Mouse (Mus musculus): ENCODE data around the gene Sost.

The Sost gene

GRCm38 (mm10) chr11:101950021-101950420 is 16.8 kb downstream of the Sost start:
- DNase-seq (ENCODE audit: low spot score in 2 of 2): no peak

- no peak for DNase-seq (ENCODE audit: low spot score in 2 of 2)
Measured at GRCm38 (mm10) chr11:101946525-101946924, 20.3 kb downstream of the Sost start.

DNA sequence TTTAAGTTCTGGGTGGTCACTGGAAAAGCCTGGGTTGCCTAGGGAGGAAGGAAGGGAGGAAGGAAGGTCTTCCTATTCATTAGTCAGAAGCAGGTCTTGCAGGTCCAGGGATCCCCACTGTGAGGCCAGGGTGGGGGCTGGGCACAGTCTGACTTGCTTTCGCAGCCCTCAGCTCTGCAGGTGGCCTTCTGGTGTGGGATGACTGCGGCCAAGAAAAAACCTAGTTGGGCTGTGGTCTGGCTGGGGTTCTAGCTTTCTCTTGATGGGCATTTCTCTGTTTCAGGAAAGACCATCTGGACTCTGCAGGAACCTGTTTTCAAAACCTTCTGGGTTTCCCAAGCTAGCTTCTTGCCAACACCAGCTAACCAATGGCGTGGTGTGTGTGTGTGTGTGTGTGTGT is 23.8 kb downstream of the Sost start:
- DNase-seq (ENCODE audit: low spot score in 2 of 2): no peak

GRCm38 (mm10) chr11:101937108-101937507 is 29.7 kb downstream of the Sost start:
- no peak for DNase-seq (ENCODE audit: low spot score in 2 of 2)

GRCm38 (mm10) chr11:101936421-101936820 is 30.4 kb downstream of the Sost start:
- no peak for DNase-seq (ENCODE audit: low spot score in 2 of 2)

- no peak for DNase-seq (ENCODE audit: low spot score in 2 of 2)
Measured at GRCm38 (mm10) chr11:101935743-101936142, 31.1 kb downstream of the Sost start.

DNA sequence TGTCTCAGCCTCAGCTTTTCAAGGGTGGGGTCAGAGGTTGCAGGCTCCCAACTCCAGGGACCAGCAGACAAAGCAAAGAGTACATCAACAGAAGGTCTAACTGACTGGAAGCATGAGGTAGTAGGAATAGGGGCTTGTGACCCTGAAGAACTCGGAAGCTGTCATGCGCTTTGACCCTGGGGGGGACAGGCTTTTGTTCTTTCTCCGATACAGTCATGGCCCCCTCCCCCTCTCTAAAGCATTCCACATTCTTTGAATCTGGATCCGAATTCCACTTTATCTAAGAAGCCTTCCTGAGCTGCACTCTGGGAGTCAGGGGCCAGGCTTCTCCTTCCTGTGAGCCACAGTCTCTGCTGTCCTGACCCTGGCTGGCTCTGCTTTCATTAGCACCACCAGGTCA is 34.8 kb downstream of the Sost start:
- DNase-seq (ENCODE audit: low spot score in 2 of 2): no peak

GRCm38 (mm10) chr11:101928030-101928762 is 38.6 kb downstream of the Sost start:
- DNase-seq (ENCODE audit: low spot score in 2 of 2): no peak

- DNase-seq (ENCODE audit: low spot score in 2 of 2): no peak
Measured at GRCm38 (mm10) chr11:101926951-101927589, 39.7 kb downstream of the Sost start.

DNA sequence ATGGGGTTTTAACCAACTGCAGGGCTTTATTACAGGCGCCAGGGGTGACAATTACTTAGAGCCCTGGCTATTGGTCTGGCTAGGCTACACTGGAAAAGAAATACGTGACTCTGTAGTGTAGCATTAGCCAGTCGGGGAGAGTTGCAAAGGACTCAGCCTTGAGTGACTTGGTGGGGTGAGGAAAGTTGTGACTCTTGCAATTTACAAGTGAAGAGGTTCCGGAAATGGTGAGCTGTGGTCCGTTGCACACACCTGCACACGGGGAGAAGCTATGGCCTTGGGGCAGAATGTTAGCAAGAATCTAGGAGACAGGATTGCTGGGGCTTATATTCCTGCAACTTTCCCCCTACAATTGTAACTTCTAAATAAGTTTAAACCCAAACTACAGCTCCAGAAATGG is 41.2 kb downstream of the Sost start:
- no peak for DNase-seq (ENCODE audit: low spot score in 2 of 2)

GRCm38 (mm10) chr11:101924441-101924976 is 42.3 kb downstream of the Sost start:
- DNase-seq (ENCODE audit: low spot score in 2 of 2): no peak

GRCm38 (mm10) chr11:101923988-101924387 is 42.8 kb downstream of the Sost start:
- no peak for DNase-seq (ENCODE audit: low spot score in 2 of 2)

- DNase-seq (ENCODE audit: low spot score in 2 of 2): no peak
Measured at GRCm38 (mm10) chr11:101921361-101921952, 45.4 kb downstream of the Sost start.

DNA sequence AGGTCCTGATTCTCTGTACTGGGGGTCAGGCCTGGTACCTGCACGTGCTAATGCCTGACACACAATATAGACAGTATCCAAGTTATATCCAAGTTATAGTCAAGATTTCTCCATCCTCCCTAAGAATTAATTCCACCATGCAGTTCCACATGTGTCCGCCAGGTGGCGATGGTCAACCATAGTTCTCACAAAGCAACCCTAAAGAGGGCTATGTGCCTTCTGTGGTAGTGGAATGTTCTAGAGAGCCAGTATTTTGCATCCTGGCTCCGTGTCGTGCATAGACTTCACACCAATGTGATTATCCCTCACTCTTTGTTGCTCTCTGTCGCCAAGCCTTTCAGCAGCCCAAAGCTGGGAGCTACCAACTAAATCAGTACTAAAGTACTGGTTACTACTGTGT is 47.2 kb downstream of the Sost start:
- peak; percentile 63 to 80 for DNase-seq (ENCODE audit: low spot score in 2 of 2)

- DNase-seq (ENCODE audit: low spot score in 2 of 2): no peak
Measured at GRCm38 (mm10) chr11:101918609-101919008, 48.2 kb downstream of the Sost start.

DNA sequence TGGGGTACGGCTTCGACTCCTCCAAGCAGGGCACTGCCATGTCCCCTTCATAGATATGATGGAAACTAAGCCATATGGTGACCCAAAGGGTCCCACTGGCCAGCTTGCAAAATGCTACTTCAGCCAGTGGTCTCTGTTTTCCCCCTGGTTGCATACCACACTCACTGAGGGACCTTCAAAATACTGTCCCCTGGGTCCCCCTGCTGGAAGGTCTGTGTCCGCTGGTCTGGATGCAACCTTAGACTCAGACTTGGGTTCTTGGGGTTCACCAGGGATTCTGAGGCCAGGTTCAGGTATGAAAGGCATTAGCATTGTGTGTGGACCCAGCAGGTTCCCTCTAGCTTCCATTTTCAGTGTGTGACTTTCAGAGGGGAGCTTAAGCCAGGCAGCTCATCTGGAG is 50.0 kb downstream of the Sost start:
- no peak for DNase-seq (ENCODE audit: low spot score in 2 of 2)

GRCm38 (mm10) chr11:101913591-101913990 is 53.2 kb downstream of the Sost start:
- DNase-seq (ENCODE audit: low spot score in 2 of 2): no peak
